Mouse (Mus musculus): ENCODE results near the gene Nhsl1. TPM values are rescaled to one million over a fixed set of nuclear protein-coding genes. Genes with fewer than 3 reads are reported as not detected.

Gene Nhsl1
- polyA plus RNA-seq, 1 experiment from 2014 or later, result 9.2 TPM

GRCm38 (mm10) chr10:18319691-18320090, 906 bp downstream of the Nhsl1 start:
- Histone ChIP-seq H3K36me3 (ENCODE audit: control insufficient read depth, insufficient read depth, low read length) (no peaks in the 10 kb centered on the region), H3K9ac (ENCODE audit: low read depth, low read length) (no peak overlapping the region; the same call in 1 of the 2 replicates), H3K4me1 (ENCODE audit: control insufficient read depth, insufficient read depth, low read length) (peaks cover 10% of the 10 kb centered on the region; the same call in 1 of the 2 replicates), H3K27me3 (ENCODE audit: control insufficient read depth, insufficient read depth, low read depth, low read length) (peaks cover 14% of the 10 kb centered on the region), H3K27ac (ENCODE audit: low read length) (no peak overlapping the region), H3K4me3 (ENCODE audit: low read depth, low read length) (peak overlapping the region; percentile 81), H3K4me2 (ENCODE audit: low read length) (peak overlapping the region; percentile 98), H3K9me3 (replicated peaks; ENCODE audit: control insufficient read depth, low read length, poor library complexity, severe bottlenecking) (no peaks in the 10 kb centered on the region)
- no peak for ATAC-seq
- 20% methylated on average over 4 of the region's 4 CpGs for WGBS

- H3K27ac ChIP-seq (ENCODE audit: low read length), result no peak overlapping the region
- 92% methylated on average over 6 of the region's 6 CpGs for WGBS
Observed at GRCm38 (mm10) chr10:18321861-18322260, 3.1 kb downstream of the Nhsl1 start.

GRCm38 (mm10) chr10:18323701-18324100, 4.9 kb downstream of the Nhsl1 start:
- no peak overlapping the region for H3K4me2 ChIP-seq (ENCODE audit: low read length)
- no peaks in the 10 kb centered on the region for H3K36me3 ChIP-seq (ENCODE audit: control insufficient read depth, insufficient read depth, low read length)
- no peak for ATAC-seq
- H3K4me3 ChIP-seq (ENCODE audit: low read depth, low read length), result no peak overlapping the region
- no peak overlapping the region for H3K9ac ChIP-seq (ENCODE audit: low read depth, low read length)
- H3K9me3 ChIP-seq (replicated peaks; ENCODE audit: control insufficient read depth, low read length, poor library complexity, severe bottlenecking), result no peaks in the 10 kb centered on the region
- H3K4me1 ChIP-seq (ENCODE audit: control insufficient read depth, insufficient read depth, low read length), result 0 out of 2 replicates have a peak, but pooled peaks cover 7% of the 10 kb centered on the region
- peaks cover 7% of the 10 kb centered on the region for H3K27me3 ChIP-seq (ENCODE audit: control insufficient read depth, insufficient read depth, low read depth, low read length)
- 25% methylated on average over 4 of the region's 4 CpGs for WGBS
- H3K27ac ChIP-seq (ENCODE audit: low read length), result no peak overlapping the region

More at GRCm38 (mm10) chr10:18321861-18322260, 3.1 kb downstream of the Nhsl1 start:
- Histone ChIP-seq H3K4me3 (ENCODE audit: low read depth, low read length) (no peak overlapping the region), H3K27me3 (ENCODE audit: control insufficient read depth, insufficient read depth, low read depth, low read length) (peaks cover 14% of the 10 kb centered on the region), H3K36me3 (ENCODE audit: control insufficient read depth, insufficient read depth, low read length) (no peaks in the 10 kb centered on the region), H3K9me3 (replicated peaks; ENCODE audit: control insufficient read depth, low read length, poor library complexity, severe bottlenecking) (no peaks in the 10 kb centered on the region), H3K4me2 (ENCODE audit: low read length) (no peak overlapping the region), H3K9ac (ENCODE audit: low read depth, low read length) (no peak overlapping the region), H3K4me1 (ENCODE audit: control insufficient read depth, insufficient read depth, low read length) (peaks cover 10% of the 10 kb centered on the region; the same call in 1 of the 2 replicates)
- no peak for ATAC-seq

GRCm38 (mm10) chr10:18328331-18328908, 9.6 kb downstream of the Nhsl1 start:
- H3K27me3 ChIP-seq (ENCODE audit: control insufficient read depth, insufficient read depth, low read depth, low read length), result no peaks in the 10 kb centered on the region
- H3K9me3 ChIP-seq (replicated peaks; ENCODE audit: control insufficient read depth, low read length, poor library complexity, severe bottlenecking), result no peaks in the 10 kb centered on the region
- 59% methylated on average over 5 of the region's 5 CpGs for WGBS
- no peaks in the 10 kb centered on the region for H3K36me3 ChIP-seq (ENCODE audit: control insufficient read depth, insufficient read depth, low read length)
- peak overlapping the region; percentile 74; the same call in 1 of the 2 replicates for H3K4me2 ChIP-seq (ENCODE audit: low read length)
- peak; percentile 43; the same call in 1 of the 2 replicates for ATAC-seq
- no peak overlapping the region for H3K27ac ChIP-seq (ENCODE audit: low read length)
- H3K4me1 ChIP-seq (ENCODE audit: control insufficient read depth, insufficient read depth, low read length), result peaks cover 13% of the 10 kb centered on the region
- no peak overlapping the region for H3K9ac ChIP-seq (ENCODE audit: low read depth, low read length)
- H3K4me3 ChIP-seq (ENCODE audit: low read depth, low read length), result no peak overlapping the region

GRCm38 (mm10) chr10:18329096-18330038, 10.6 kb downstream of the Nhsl1 start:
- H3K27me3 ChIP-seq (ENCODE audit: control insufficient read depth, insufficient read depth, low read depth, low read length), result no peaks in the 10 kb centered on the region
- H3K36me3 ChIP-seq (ENCODE audit: control insufficient read depth, insufficient read depth, low read length), result no peaks in the 10 kb centered on the region
- 3% methylated on average over 21 of the region's 23 CpGs for WGBS
- H3K4me2 ChIP-seq (ENCODE audit: low read length), result peak overlapping the region; percentile 74
- H3K4me1 ChIP-seq (ENCODE audit: control insufficient read depth, insufficient read depth, low read length), result peaks cover 13% of the 10 kb centered on the region
- peak overlapping the region; percentile 61 for H3K9ac ChIP-seq (ENCODE audit: low read depth, low read length)
- no peaks in the 10 kb centered on the region for H3K9me3 ChIP-seq (replicated peaks; ENCODE audit: control insufficient read depth, low read length, poor library complexity, severe bottlenecking)
- H3K4me3 ChIP-seq (ENCODE audit: low read depth, low read length), result peak overlapping the region; percentile 38
- H3K27ac ChIP-seq (ENCODE audit: low read length), result peak overlapping the region; percentile 35
- peak; percentile 65 for ATAC-seq

GRCm38 (mm10) chr10:18330445-18330844, 11.7 kb downstream of the Nhsl1 start:
- H3K27ac ChIP-seq (ENCODE audit: low read length), result no peak overlapping the region
- H3K4me2 ChIP-seq (ENCODE audit: low read length), result no peak overlapping the region
- no peaks in the 10 kb centered on the region for H3K36me3 ChIP-seq (ENCODE audit: control insufficient read depth, insufficient read depth, low read length)
- no peak overlapping the region for H3K4me3 ChIP-seq (ENCODE audit: low read depth, low read length)
- WGBS, result 74% methylated on average over 5 of the region's 5 CpGs
- no peak overlapping the region for H3K9ac ChIP-seq (ENCODE audit: low read depth, low read length)
- H3K27me3 ChIP-seq (ENCODE audit: control insufficient read depth, insufficient read depth, low read depth, low read length), result no peaks in the 10 kb centered on the region
- peaks cover 13% of the 10 kb centered on the region for H3K4me1 ChIP-seq (ENCODE audit: control insufficient read depth, insufficient read depth, low read length)
- no peaks in the 10 kb centered on the region for H3K9me3 ChIP-seq (replicated peaks; ENCODE audit: control insufficient read depth, low read length, poor library complexity, severe bottlenecking)
- ATAC-seq, result no peak

GRCm38 (mm10) chr10:18333575-18333974, 14.8 kb downstream of the Nhsl1 start:
- H3K4me1 ChIP-seq (ENCODE audit: control insufficient read depth, insufficient read depth, low read length), result peaks cover 12% of the 10 kb centered on the region
- ATAC-seq, result no peak
- no peak overlapping the region for H3K27ac ChIP-seq (ENCODE audit: low read length)
- no peak overlapping the region for H3K4me2 ChIP-seq (ENCODE audit: low read length)
- H3K9ac ChIP-seq (ENCODE audit: low read depth, low read length), result no peak overlapping the region
- no peaks in the 10 kb centered on the region for H3K9me3 ChIP-seq (replicated peaks; ENCODE audit: control insufficient read depth, low read length, poor library complexity, severe bottlenecking)
- no peaks in the 10 kb centered on the region for H3K27me3 ChIP-seq (ENCODE audit: control insufficient read depth, insufficient read depth, low read depth, low read length)
- H3K4me3 ChIP-seq (ENCODE audit: low read depth, low read length), result no peak overlapping the region
- no peaks in the 10 kb centered on the region for H3K36me3 ChIP-seq (ENCODE audit: control insufficient read depth, insufficient read depth, low read length)
- WGBS, result 33% methylated on average over 4 of the region's 4 CpGs

GRCm38 (mm10) chr10:18334176-18334575, 15.4 kb downstream of the Nhsl1 start:
- Histone ChIP-seq H3K4me1 (ENCODE audit: control insufficient read depth, insufficient read depth, low read length) (peaks cover 6% of the 10 kb centered on the region; the same call in 1 of the 2 replicates), H3K4me2 (ENCODE audit: low read length) (no peak overlapping the region), H3K9me3 (replicated peaks; ENCODE audit: control insufficient read depth, low read length, poor library complexity, severe bottlenecking) (no peaks in the 10 kb centered on the region), H3K27me3 (ENCODE audit: control insufficient read depth, insufficient read depth, low read depth, low read length) (no peaks in the 10 kb centered on the region), H3K27ac (ENCODE audit: low read length) (no peak overlapping the region), H3K36me3 (ENCODE audit: control insufficient read depth, insufficient read depth, low read length) (no peaks in the 10 kb centered on the region), H3K9ac (ENCODE audit: low read depth, low read length) (no peak overlapping the region), H3K4me3 (ENCODE audit: low read depth, low read length) (no peak overlapping the region)
- ATAC-seq, result no peak
- 97% methylated on average over 4 of the region's 4 CpGs for WGBS

- Histone ChIP-seq H3K4me2 (ENCODE audit: low read length) (no peak overlapping the region), H3K4me3 (ENCODE audit: low read depth, low read length) (no peak overlapping the region), H3K36me3 (ENCODE audit: control insufficient read depth, insufficient read depth, low read length) (no peaks in the 10 kb centered on the region), H3K27ac (ENCODE audit: low read length) (no peak overlapping the region), H3K4me1 (ENCODE audit: control insufficient read depth, insufficient read depth, low read length) (peaks cover 1% of the 10 kb centered on the region; the same call in 1 of the 2 replicates), H3K9ac (ENCODE audit: low read depth, low read length) (no peak overlapping the region), H3K9me3 (replicated peaks; ENCODE audit: control insufficient read depth, low read length, poor library complexity, severe bottlenecking) (no peaks in the 10 kb centered on the region), H3K27me3 (ENCODE audit: control insufficient read depth, insufficient read depth, low read depth, low read length) (no peaks in the 10 kb centered on the region)
- WGBS, result 51% methylated on average over 9 of the region's 9 CpGs
- ATAC-seq, result no peak
Observed at GRCm38 (mm10) chr10:18334734-18335133, 15.9 kb downstream of the Nhsl1 start.
